Mouse (Mus musculus) duodenum, adult 2 months (tissue): Measurements from ENCODE around the gene Olfr1168. TPM values are rescaled to one million over a fixed set of nuclear protein-coding genes. Genes with fewer than 3 reads are reported as not detected.

Source experiments
- polyA plus RNA-seq: library from polyadenylated mRNA; depleted of rRNA; stranded (reverse); fragments of >200 nt; gene quantifications from 2 replicates; pipeline ENCODE4 v1.2.3, GENCODE M21; 2012; ENCODE audit warnings: low replicate concordance; rRNA removed

Gene Olfr1168
- polyA plus RNA-seq: not detected in 2 replicates

DNA sequence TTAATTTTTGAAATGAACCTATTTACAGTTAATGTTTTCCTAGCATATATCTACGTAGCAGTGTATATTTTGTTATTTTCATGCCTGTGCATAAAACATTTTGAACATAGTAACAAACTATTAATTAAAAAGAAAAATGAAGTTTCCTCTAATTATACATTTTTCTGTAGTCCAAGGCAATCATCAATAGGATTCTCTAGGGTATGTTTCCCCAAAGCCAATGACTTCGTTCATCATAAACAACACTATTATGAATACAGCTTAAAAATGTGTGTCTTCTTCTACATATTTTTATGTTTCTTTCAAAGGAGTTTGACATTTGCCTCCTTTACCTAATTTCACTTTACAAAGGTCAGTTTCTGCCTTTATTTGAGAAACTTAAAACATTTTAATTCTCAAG lies at the start of gene Olfr1168:
TSS of gene Olfr1168 (plus strand) at position 301 of the 400 bp plus-strand sequence.

GRCm38 (mm10) chr2:88155093-88155492 lies 26.6 kb upstream of the Olfr1168 start, which contains the start of gene Olfr1167:
Gene Olfr1167, minus strand, starts transcription at chr2:88155193.

GRCm38 (mm10) chr2:88228234-88228633 lies 46.6 kb downstream of the Olfr1168 start, which contains the start of gene Olfr1170:
Gene Olfr1170, minus strand, starts transcription at chr2:88228334.

Other genes with a start within 250 kb of the Olfr1168 start
- not detected in 2 replicates for gene Olfr1155, start 236.7 kb upstream of the Olfr1168 start, polyA plus RNA-seq
- not detected in 2 replicates for gene Olfr1156, start 228.8 kb upstream of the Olfr1168 start, polyA plus RNA-seq
- not detected in 2 replicates for gene Olfr1157, start 213.6 kb upstream of the Olfr1168 start, polyA plus RNA-seq
- not detected in 2 replicates for gene Olfr74, start 207.2 kb upstream of the Olfr1168 start, polyA plus RNA-seq
- gene Olfr1158, start 191.8 kb upstream of the Olfr1168 start, polyA plus RNA-seq: not detected in 2 replicates
- not detected in 2 replicates for gene Olfr1160, start 173.6 kb upstream of the Olfr1168 start, polyA plus RNA-seq
- not detected in 2 replicates for gene Olfr1161, start 159.1 kb upstream of the Olfr1168 start, polyA plus RNA-seq
- gene Olfr73, start 144.2 kb upstream of the Olfr1168 start, polyA plus RNA-seq: not detected in 2 replicates
- gene Olfr1162, start 130.8 kb upstream of the Olfr1168 start, polyA plus RNA-seq: not detected in 2 replicates
- gene Olfr1163, start 110.0 kb upstream of the Olfr1168 start, polyA plus RNA-seq: not detected in 2 replicates
- not detected in 2 replicates for gene Olfr1164, start 87.9 kb upstream of the Olfr1168 start, polyA plus RNA-seq
- not detected in 2 replicates for gene Olfr1166, start 53.6 kb upstream of the Olfr1168 start, polyA plus RNA-seq
- gene Olfr1167, start 26.7 kb upstream of the Olfr1168 start, polyA plus RNA-seq: not detected in 2 replicates
- not detected in 2 replicates for gene Olfr1170, start 46.5 kb downstream of the Olfr1168 start, polyA plus RNA-seq
- not detected in 2 replicates for gene Olfr1173, start 98.0 kb downstream of the Olfr1168 start, polyA plus RNA-seq
- gene Olfr1174-ps, start 133.3 kb downstream of the Olfr1168 start, polyA plus RNA-seq: not detected in 2 replicates
- gene Olfr1175-ps, start 145.3 kb downstream of the Olfr1168 start, polyA plus RNA-seq: not detected in 2 replicates
- gene Olfr1176, start 154.8 kb downstream of the Olfr1168 start, polyA plus RNA-seq: not detected in 2 replicates
- not detected in 2 replicates for gene Olfr1177-ps, start 164.6 kb downstream of the Olfr1168 start, polyA plus RNA-seq
- not detected in 2 replicates for gene Olfr1178, start 205.2 kb downstream of the Olfr1168 start, polyA plus RNA-seq
- gene Olfr1179, start 224.6 kb downstream of the Olfr1168 start, polyA plus RNA-seq: not detected in 2 replicates
- not detected in 2 replicates for gene Olfr1180, start 237.3 kb downstream of the Olfr1168 start, polyA plus RNA-seq
- gene Olfr1181, start 244.3 kb downstream of the Olfr1168 start, polyA plus RNA-seq: not detected in 2 replicates